Mouse (Mus musculus) stomach, embryonic 16.5 days (tissue): Measurements from ENCODE around the gene Gpr12. TPM values are rescaled to one million over a fixed set of nuclear protein-coding genes. Genes with fewer than 3 reads are reported as not detected.

Experiments used
- ATAC-seq: fragments of 200-750 bp; cut with Nextera tagmentation; 2 replicates; pipeline ENCODE4 v1.8.0; 2017; ENCODE audit warnings: moderate number of reproducible peaks, moderate TSS enrichment; ENCODE audit not compliant: insufficient read depth, low FRiP score
- H3K27ac ChIP-seq: fragments of 300-500 bp; sonication (generic); 2 replicates; pipeline ENCODE4 v1.5.1; 2014; ENCODE audit warnings: low read length
- H3K27me3 ChIP-seq: fragments of 300-500 bp; sonication (generic); 2 replicates; pipeline ENCODE4 v1.6.1; 2014; ENCODE audit warnings: low read length, control low read depth, mixed read lengths; ENCODE audit not compliant: control insufficient read depth, insufficient read depth
- H3K36me3 ChIP-seq: fragments of 300-500 bp; sonication (generic); 2 replicates; pipeline ENCODE4 v1.6.1; 2014; ENCODE audit warnings: low read length; ENCODE audit not compliant: control insufficient read depth, insufficient read depth
- H3K4me1 ChIP-seq: fragments of 300-500 bp; sonication (generic); 2 replicates; pipeline ENCODE4 v1.6.1; 2014; ENCODE audit warnings: low read length, control low read depth, mixed read lengths; ENCODE audit not compliant: control insufficient read depth, insufficient read depth
- H3K4me2 ChIP-seq: fragments of 300-500 bp; sonication (generic); 2 replicates; pipeline ENCODE4 v1.6.1; 2014; ENCODE audit warnings: low read depth, low read length, mixed read lengths
- H3K4me3 ChIP-seq: fragments of 300-500 bp; sonication (generic); replicated peaks from 2 replicates; pipeline ENCODE4 v1.5.1; 2014; ENCODE audit warnings: mild to moderate bottlenecking, low read length
- H3K9ac ChIP-seq: fragments of 300-500 bp; sonication (generic); 2 replicates; pipeline ENCODE4 v1.6.1; 2014; ENCODE audit warnings: low read length
- H3K9me3 ChIP-seq: fragments of 300-500 bp; sonication (generic); replicated peaks from 2 replicates; pipeline ENCODE4 v1.6.1; 2016; ENCODE audit warnings: low read length, control low read depth; ENCODE audit not compliant: control insufficient read depth
- WGBS: fragments of 180-500 bp; shearing (Covaris S2); extraction: QIAGEN DNeasy Blood & Tissue Kit; methylation state at CpG from one replicate; pipeline ENCODE4 v1.1.7; 2014; 5-methylcytosine and 5-hydroxymethylcytosine counted together
- polyA plus RNA-seq: library from polyadenylated mRNA; unstranded; fragments of >200 nt; fragmentation: Nextera tagmentation; extraction: Ambion mirVana; gene quantifications from 2 replicates; pipeline ENCODE4 v1.2.1, GENCODE M21; 2015

Gpr12 gene
- polyA plus RNA-seq, result 0.23 and 0.36 TPM in 2 replicates

DNA sequence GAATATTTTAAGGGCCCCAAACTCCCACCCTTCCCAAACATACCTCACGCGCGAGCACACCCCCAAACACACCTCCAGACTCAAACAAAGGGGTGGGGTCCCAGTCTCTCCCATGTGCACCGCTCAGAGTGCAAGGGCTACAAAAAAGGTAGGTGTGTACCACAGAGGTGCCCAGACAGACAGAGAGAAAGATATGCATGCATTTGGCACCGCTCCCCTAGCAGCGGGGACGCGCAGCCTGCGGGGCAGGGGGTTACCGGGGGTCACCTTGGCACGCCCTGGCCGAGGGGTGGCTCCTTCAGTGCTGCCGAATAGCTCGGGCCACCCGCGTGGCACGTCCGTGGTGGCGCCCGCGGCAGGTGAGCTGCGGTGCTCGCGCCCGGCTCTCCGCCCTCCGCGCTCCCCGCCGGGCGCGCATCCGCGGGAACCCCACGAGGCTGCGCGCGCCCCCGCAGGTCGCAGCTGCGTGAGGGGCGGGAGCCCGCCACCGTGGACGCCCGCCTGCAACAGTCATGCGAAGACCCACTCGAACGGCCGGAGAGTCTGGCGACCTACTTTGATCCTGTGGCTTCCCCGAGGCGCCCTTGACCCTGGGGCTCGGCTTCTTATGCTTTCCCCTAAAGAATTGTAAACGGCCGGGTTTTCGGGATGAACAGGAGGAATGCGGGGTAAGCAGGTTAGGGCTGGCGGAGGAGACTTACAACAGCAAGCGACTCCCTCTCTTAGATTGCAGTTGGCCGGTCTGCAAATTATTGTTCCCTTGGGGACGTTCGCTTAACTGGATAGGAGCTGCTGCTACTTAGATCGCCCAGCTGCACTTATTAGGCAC lies at the start of gene Gpr12:
TSS of gene Gpr12 (minus strand) at position 762 of the 829 bp plus-strand sequence.
- Histone ChIP-seq H3K4me2 (peak within 1 kb of the TSS; percentile 79), H3K4me3 (peak within 1 kb of the TSS; percentile 48), H3K9me3 (no peaks in the 10 kb centered on the region), H3K27me3 (peaks cover 39% of the 10 kb centered on the region), H3K36me3 (no peaks in the 10 kb centered on the region), H3K4me1 (peaks cover 9% of the 10 kb centered on the region; the same call in 1 of the 2 replicates), H3K27ac (no peak within 1 kb of the TSS), H3K9ac (0 out of 2 replicates have a peak within 1 kb of the TSS, but pooled peaks have one; percentile 29)
- ATAC-seq, result 0 out of 2 replicates have a peak, but pooled peaks have one; percentile 25
- WGBS, result under 1% methylated on average over 64 of the region's 64 CpGs

DNA sequence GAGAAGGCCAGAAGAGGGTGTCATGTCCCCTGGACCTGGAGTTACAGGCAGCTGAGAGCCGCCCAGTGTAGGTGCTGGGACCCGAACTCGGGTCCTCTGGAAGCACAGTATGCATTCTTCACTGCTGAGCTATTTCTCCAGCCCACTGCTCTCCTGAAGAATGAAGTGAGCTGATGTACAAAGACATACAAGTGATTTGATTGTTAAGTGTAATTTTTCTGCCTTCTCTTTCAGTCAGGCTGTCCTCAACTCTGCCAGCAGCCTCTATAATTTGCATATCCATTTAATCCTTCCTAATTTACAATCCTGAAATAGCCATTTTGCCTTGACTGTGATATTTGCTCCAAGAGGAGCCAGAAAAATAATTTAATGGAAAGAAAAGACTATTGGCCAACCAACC lies 46.6 kb upstream of the Gpr12 start:
- H3K9me3 ChIP-seq, result no peaks in the 10 kb centered on the region

DNA sequence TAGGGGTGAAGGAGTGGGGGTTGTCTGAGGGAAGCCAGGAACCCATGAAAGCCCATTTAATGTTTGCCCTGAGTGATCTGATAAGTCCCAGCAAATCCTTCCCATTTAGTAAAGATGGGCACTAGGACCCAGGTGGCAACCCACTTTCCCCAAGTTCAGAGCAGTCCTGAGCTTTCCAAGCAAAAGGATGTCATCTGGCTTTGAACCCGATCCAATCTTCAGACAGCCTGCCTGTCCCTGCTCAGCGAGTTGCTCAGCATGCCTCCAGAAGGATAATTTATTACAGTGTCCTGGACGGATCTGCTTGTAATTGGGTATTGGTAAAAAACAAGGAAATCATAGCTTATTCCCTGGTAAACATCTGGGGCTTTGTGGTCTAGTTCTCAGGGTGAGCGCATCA lies 45.9 kb upstream of the Gpr12 start:
- ATAC-seq, result no peak
- Histone ChIP-seq H3K36me3 (no peaks in the 10 kb centered on the region), H3K9me3 (no peaks in the 10 kb centered on the region), H3K4me3 (no peak overlapping the region), H3K27ac (no peak overlapping the region), H3K4me2 (no peak overlapping the region), H3K4me1 (0 out of 2 replicates have a peak, but pooled peaks cover 5% of the 10 kb centered on the region), H3K27me3 (no peaks in the 10 kb centered on the region), H3K9ac (no peak overlapping the region)
- WGBS, result 29% methylated on average over 4 of the region's 4 CpGs

More for the DNA sequence above, 46.6 kb upstream of the Gpr12 start:
- Histone ChIP-seq H3K9ac (no peak overlapping the region), H3K4me2 (no peak overlapping the region), H3K27ac (no peak overlapping the region), H3K4me3 (no peak overlapping the region), H3K4me1 (0 out of 2 replicates have a peak, but pooled peaks cover 5% of the 10 kb centered on the region), H3K36me3 (no peaks in the 10 kb centered on the region), H3K27me3 (no peaks in the 10 kb centered on the region)
- whole genome bisulfite sequencing, result 84% methylated on average over 3 of the region's 3 CpGs
- ATAC-seq, result no peak

DNA sequence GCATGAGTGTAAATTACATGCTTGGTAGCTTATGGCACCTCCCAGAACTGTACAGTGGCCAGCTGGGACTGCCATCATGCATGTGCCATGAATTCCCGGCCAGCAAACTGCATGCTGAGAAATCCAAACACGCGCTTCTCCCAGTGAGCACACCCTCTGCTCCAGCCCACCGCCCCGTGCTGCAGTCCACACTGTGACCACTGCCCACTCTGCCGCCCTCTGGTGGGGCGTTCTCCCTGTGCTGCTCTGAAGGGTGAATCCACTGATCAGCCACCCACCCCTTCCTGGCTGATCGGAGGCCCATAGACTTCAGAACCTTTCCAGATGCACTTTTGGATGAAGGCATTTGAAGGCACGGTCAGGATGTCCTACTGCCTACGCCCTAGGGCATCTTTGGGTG lies 44.6 kb upstream of the Gpr12 start:
- no peak for ATAC-seq
- Histone ChIP-seq H3K4me1 (0 out of 2 replicates have a peak, but pooled peaks cover 5% of the 10 kb centered on the region), H3K36me3 (no peaks in the 10 kb centered on the region), H3K4me2 (no peak overlapping the region), H3K9me3 (no peaks in the 10 kb centered on the region), H3K4me3 (no peak overlapping the region), H3K27me3 (no peaks in the 10 kb centered on the region), H3K9ac (no peak overlapping the region), H3K27ac (no peak overlapping the region)
- 80% methylated on average over 10 of the region's 10 CpGs for WGBS

DNA sequence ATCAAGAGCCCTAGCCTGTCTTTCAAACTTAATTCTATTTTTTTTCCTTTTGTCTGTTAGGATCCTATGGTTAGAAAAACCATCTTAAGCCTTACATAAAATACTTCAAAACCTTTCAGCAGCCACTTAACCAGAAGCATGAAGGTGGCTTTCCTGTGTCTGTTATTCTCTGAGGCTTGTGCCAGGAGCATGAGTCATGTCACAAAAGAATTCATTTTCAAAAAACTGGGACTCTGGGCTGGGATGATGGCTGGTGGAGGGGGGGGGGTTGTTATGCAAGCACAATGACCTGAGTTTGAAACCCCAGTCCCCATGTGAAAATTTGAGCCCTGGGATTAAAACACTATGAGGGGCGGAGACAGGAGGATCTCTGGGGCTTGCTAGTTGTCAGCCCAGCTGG lies 43.8 kb upstream of the Gpr12 start:
- Histone ChIP-seq H3K36me3 (no peaks in the 10 kb centered on the region), H3K4me3 (no peak overlapping the region), H3K27ac (no peak overlapping the region), H3K9ac (no peak overlapping the region), H3K4me1 (0 out of 2 replicates have a peak, but pooled peaks cover 5% of the 10 kb centered on the region), H3K4me2 (no peak overlapping the region), H3K9me3 (no peaks in the 10 kb centered on the region), H3K27me3 (no peaks in the 10 kb centered on the region)
- 79% methylated on average over 1 of the region's 1 CpGs for WGBS
- no peak for ATAC-seq

DNA sequence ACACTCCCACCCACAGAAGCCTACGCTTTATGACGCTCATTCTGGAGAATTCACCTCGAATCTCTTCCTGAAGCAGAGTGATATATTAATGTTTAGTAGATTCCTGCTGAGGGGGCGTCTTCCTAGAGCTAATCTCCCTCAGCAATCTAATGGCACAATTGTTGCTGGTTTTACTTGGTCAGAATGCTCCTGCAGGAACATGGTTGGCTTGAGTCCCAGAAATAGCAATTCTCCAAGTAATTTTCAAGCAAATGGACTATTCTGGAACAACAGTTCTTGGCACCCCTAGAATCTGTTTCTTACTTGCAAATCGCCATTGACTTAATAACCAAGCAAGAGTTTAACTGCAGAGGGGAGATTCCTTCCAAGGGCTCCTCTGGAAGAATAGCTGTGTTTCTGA lies 42.9 kb upstream of the Gpr12 start:
- Histone ChIP-seq H3K36me3 (no peaks in the 10 kb centered on the region), H3K4me2 (no peak overlapping the region), H3K9me3 (no peaks in the 10 kb centered on the region), H3K4me3 (no peak overlapping the region), H3K9ac (no peak overlapping the region), H3K27me3 (no peaks in the 10 kb centered on the region), H3K27ac (no peak overlapping the region), H3K4me1 (0 out of 2 replicates have a peak, but pooled peaks cover 5% of the 10 kb centered on the region)
- no peak for ATAC-seq
- WGBS, result 57% methylated on average over 5 of the region's 5 CpGs

DNA sequence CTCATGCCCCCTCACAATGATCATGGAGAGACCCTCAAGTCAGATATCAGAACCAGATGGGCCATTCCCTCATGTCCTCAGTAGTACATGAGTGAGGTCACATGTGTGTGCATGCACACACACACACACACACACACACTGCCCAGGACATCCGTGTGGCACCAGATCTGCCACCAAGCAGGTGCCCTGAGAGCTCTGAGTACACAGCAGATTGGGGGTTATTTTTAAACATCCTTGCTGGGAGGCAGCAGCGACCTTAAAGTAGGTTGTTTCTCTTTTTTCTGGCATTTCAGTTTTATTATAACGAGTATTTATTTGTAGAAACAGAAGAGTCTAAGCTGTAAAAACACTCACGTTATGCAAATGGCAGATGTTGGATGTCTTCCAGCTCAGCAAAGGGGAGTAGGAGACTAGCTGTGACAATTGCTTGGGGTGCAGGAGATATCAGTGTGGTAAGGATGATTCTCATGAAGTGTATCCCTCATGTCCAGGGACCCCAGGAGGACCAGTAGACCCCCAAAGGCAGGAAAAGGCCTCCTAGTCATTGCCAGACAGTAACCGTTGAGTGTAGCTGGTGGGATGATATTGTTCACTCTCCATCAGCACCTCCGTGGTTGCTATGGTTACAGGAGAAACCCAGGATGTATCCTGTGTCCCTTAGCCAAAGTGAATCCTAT lies 40.7 kb upstream of the Gpr12 start:
- Histone ChIP-seq H3K9me3 (no peaks in the 10 kb centered on the region), H3K4me1 (0 out of 2 replicates have a peak, but pooled peaks cover 5% of the 10 kb centered on the region), H3K9ac (no peak overlapping the region), H3K4me3 (no peak overlapping the region), H3K36me3 (no peaks in the 10 kb centered on the region), H3K4me2 (no peak overlapping the region), H3K27me3 (no peaks in the 10 kb centered on the region), H3K27ac (no peak overlapping the region)
- no peak for ATAC-seq
- WGBS, result 60% methylated on average over 6 of the region's 6 CpGs

DNA sequence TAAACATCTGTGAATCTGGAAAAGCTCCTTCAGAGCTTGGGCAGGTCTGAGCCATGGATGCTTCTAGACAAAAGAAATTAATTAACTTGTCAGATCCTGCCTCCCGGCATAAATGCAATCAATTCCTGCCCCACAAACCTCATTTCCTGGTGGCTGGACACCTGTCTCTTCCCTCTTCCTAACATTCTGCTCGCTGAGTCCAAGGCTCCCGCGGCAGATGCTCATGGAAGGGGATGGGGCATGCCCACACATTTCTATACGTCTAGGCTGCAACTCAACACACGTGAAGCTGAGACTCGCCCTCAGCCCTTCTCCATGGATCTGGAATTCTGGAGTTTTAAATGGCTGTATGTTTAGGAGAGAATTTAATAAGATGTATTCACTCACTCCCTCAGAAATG lies 26.8 kb upstream of the Gpr12 start:
- no peak overlapping the region for H3K4me2 ChIP-seq
- no peak for ATAC-seq

DNA sequence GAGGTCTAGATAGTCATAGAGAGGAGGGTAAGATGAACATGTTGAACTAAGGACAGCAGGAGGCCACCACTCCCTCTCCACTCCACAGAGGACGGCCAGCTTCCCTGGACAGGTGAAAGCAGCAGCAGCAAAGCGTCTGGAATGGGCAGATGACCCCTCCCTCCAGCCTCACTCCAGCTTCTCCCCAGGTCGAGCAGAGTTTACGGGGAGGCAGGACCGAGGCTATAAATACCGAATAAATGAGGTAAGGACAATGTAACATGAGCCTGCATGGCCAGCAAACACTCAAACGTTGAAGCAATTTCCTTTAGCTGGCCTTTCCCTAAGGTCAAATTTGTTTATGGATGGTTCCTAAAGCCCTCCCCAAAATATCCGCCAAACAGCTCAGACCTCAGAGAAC lies 26.0 kb upstream of the Gpr12 start:
- no peaks in the 10 kb centered on the region for H3K36me3 ChIP-seq
- no peaks in the 10 kb centered on the region for H3K4me1 ChIP-seq
- H3K4me2 ChIP-seq, result no peak overlapping the region
- no peak overlapping the region for H3K27ac ChIP-seq
- H3K4me3 ChIP-seq, result no peak overlapping the region
- no peaks in the 10 kb centered on the region for H3K9me3 ChIP-seq
- no peaks in the 10 kb centered on the region for H3K27me3 ChIP-seq
- WGBS, result 9% methylated on average over 8 of the region's 8 CpGs
- H3K9ac ChIP-seq, result no peak overlapping the region
- ATAC-seq, result no peak

More for the DNA sequence above, 26.8 kb upstream of the Gpr12 start:
- no peaks in the 10 kb centered on the region for H3K4me1 ChIP-seq
- no peaks in the 10 kb centered on the region for H3K9me3 ChIP-seq
- no peak overlapping the region for H3K9ac ChIP-seq
- H3K36me3 ChIP-seq, result no peaks in the 10 kb centered on the region
- 30% methylated on average over 7 of the region's 7 CpGs for whole genome bisulfite sequencing
- no peak overlapping the region for H3K4me3 ChIP-seq
- H3K27me3 ChIP-seq, result no peaks in the 10 kb centered on the region
- no peak overlapping the region for H3K27ac ChIP-seq
